Mouse (Mus musculus): ENCODE measurements around the gene 4933402N03Rik. TPM values are rescaled to one million over a fixed set of nuclear protein-coding genes. Genes with fewer than 3 reads are reported as not detected.

Gene 4933402N03Rik
- polyA plus RNA-seq, 1 experiment from 2014 or later, result not detected

GRCm38 (mm10) chr7:131122210-131122807 lies 23.8 kb downstream of the 4933402N03Rik start:
- no peaks in the 10 kb centered on the region for H3K27me3 ChIP-seq (ENCODE audit: insufficient read depth, poor library complexity, severe bottlenecking)
- no peaks in the 10 kb centered on the region for H3K9me3 ChIP-seq
- no peaks in the 10 kb centered on the region for H3K36me3 ChIP-seq
- no peak for DNase-seq (ENCODE audit: low spot score)
- H3K27ac ChIP-seq, result no peak overlapping the region
- WGBS, result 89% methylated on average over 2 of the region's 2 CpGs
- H3K4me3 ChIP-seq, result no peak overlapping the region
- H3K4me1 ChIP-seq (replicated peaks), result no peaks in the 10 kb centered on the region

GRCm38 (mm10) chr7:131114434-131114833 lies 31.7 kb downstream of the 4933402N03Rik start:
- H3K27ac ChIP-seq, result no peak overlapping the region
- no peaks in the 10 kb centered on the region for H3K36me3 ChIP-seq
- no peak overlapping the region for H3K4me3 ChIP-seq
- no peak for DNase-seq (ENCODE audit: low spot score)
- no peaks in the 10 kb centered on the region for H3K27me3 ChIP-seq (ENCODE audit: insufficient read depth, poor library complexity, severe bottlenecking)
- no peaks in the 10 kb centered on the region for H3K9me3 ChIP-seq
- no peaks in the 10 kb centered on the region for H3K4me1 ChIP-seq (replicated peaks)
- WGBS, result 83% methylated on average over 2 of the region's 2 CpGs

DNA sequence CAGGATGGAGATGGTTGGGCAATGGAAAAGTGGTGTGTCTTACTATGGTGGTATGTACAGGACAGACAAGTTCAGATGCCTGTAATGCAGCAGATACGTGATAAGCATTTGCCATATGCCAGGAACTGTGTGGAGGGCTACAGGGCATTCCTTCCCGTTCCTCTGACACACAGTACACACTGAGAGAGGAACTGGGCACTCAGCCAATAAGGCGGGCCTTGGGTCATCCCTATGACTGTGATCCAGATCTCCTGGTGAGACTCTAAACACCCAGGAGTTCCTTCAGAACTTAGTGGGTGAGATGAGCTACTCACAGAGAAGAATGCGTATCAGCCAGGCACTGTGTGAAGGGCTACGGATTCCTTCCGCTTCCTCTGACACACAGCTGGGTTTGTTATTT lies 32.4 kb downstream of the 4933402N03Rik start:
- 77% methylated on average over 6 of the region's 6 CpGs for WGBS
- H3K4me1 ChIP-seq (replicated peaks), result no peaks in the 10 kb centered on the region
- no peaks in the 10 kb centered on the region for H3K36me3 ChIP-seq
- no peaks in the 10 kb centered on the region for H3K27me3 ChIP-seq (ENCODE audit: insufficient read depth, poor library complexity, severe bottlenecking)
- no peaks in the 10 kb centered on the region for H3K9me3 ChIP-seq
- DNase-seq (ENCODE audit: low spot score), result no peak
- no peak overlapping the region for H3K27ac ChIP-seq
- no peak overlapping the region for H3K4me3 ChIP-seq

DNA sequence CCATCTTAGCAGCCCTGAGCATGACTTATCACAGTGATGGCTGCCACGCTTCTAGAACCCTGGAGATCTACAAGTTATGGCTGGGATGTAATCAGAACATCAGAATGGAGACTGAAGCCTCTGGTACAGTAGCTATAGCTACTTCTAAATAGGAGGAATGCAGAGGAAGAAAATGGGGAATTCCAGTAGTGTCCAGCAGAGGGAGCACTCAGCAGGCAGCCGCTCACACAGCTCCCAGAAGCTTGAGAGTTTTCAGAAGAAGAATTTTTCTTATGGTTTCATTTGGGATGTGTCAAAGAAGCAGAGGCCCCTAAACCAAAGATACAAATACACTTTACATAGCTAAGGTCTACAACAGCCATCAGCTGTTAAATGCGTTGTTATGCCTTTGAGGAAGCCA lies 33.6 kb downstream of the 4933402N03Rik start:
- H3K4me3 ChIP-seq, result no peak overlapping the region
- no peaks in the 10 kb centered on the region for H3K4me1 ChIP-seq (replicated peaks)
- DNase-seq (ENCODE audit: low spot score), result peak; percentile 32
- WGBS, result 34% methylated on average over 3 of the region's 3 CpGs
- no peaks in the 10 kb centered on the region for H3K9me3 ChIP-seq
- H3K27ac ChIP-seq, result no peak overlapping the region
- H3K36me3 ChIP-seq, result no peaks in the 10 kb centered on the region
- H3K27me3 ChIP-seq (ENCODE audit: insufficient read depth, poor library complexity, severe bottlenecking), result no peaks in the 10 kb centered on the region

Other genes with a start within 250 kb of the 4933402N03Rik start
- 2.5 and 7.0 TPM in 2 replicates for gene Htra1, start 210.2 kb downstream of the 4933402N03Rik start, polyA plus RNA-seq (2016; fragmentation: Nextera tagmentation; extraction: Ambion mirVana)
- not detected in 2 replicates for gene Dmbt1, start 114.3 kb downstream of the 4933402N03Rik start, polyA plus RNA-seq (2016; fragmentation: Nextera tagmentation; extraction: Ambion mirVana)
- 0.02 TPM in 1 of 2 replicates, not detected in the other for gene 5430419D17Rik, start 28.1 kb upstream of the 4933402N03Rik start, polyA plus RNA-seq (2016; fragmentation: Nextera tagmentation; extraction: Ambion mirVana)
- not detected in 2 replicates for gene Cuzd1, start 176.0 kb upstream of the 4933402N03Rik start, polyA plus RNA-seq (2016; fragmentation: Nextera tagmentation; extraction: Ambion mirVana)
- not detected in 2 replicates for gene Fam24b, start 183.2 kb upstream of the 4933402N03Rik start, polyA plus RNA-seq (2016; fragmentation: Nextera tagmentation; extraction: Ambion mirVana)
- gene Fam24a, start 187.6 kb upstream of the 4933402N03Rik start, polyA plus RNA-seq (2016; fragmentation: Nextera tagmentation; extraction: Ambion mirVana), result not detected in 2 replicates
- gene 2310057M21Rik, start 216.4 kb upstream of the 4933402N03Rik start, polyA plus RNA-seq (2016; fragmentation: Nextera tagmentation; extraction: Ambion mirVana), result 20.8 and 21.5 TPM in 2 replicates
- gene Pstk, start 224.8 kb upstream of the 4933402N03Rik start, polyA plus RNA-seq (2016; fragmentation: Nextera tagmentation; extraction: Ambion mirVana), result 68.1 and 70.9 TPM in 2 replicates

Data from hindbrain, embryonic 10.5 days (tissue).